Mouse (Mus musculus) midbrain, embryonic 12.5 days (tissue): Measurements from ENCODE around the gene Clint1. TPM values are rescaled to one million over a fixed set of nuclear protein-coding genes. Genes with fewer than 3 reads are reported as not detected.

ENCODE experiments used
- ATAC-seq: fragments of 200-750 bp; cut with Nextera tagmentation; 2 replicates; pipeline ENCODE4 v1.8.0; 2017; ENCODE audit warnings: low read depth, moderate TSS enrichment, moderate library complexity; ENCODE audit not compliant: low FRiP score
- H3K27ac ChIP-seq: fragments of 300-500 bp; sonication (generic); replicated peaks from 2 replicates; pipeline ENCODE4 v1.5.1; 2016; ENCODE audit warnings: mild to moderate bottlenecking
- H3K27me3 ChIP-seq: fragments of 300-500 bp; sonication (generic); 2 replicates; pipeline ENCODE4 v1.6.1; 2016; ENCODE audit warnings: mild to moderate bottlenecking
- H3K36me3 ChIP-seq: fragments of 300-500 bp; sonication (generic); 2 replicates; pipeline ENCODE4 v1.6.1; 2016
- H3K4me1 ChIP-seq: fragments of 300-500 bp; sonication (generic); 2 replicates; pipeline ENCODE4 v1.6.1; 2016
- H3K4me2 ChIP-seq: fragments of 300-500 bp; sonication (generic); replicated peaks from 2 replicates; pipeline ENCODE4 v1.6.1; 2016; ENCODE audit warnings: mild to moderate bottlenecking, moderate library complexity
- H3K4me3 ChIP-seq: fragments of 300-500 bp; sonication (generic); 2 replicates; pipeline ENCODE4 v1.5.1; 2016; ENCODE audit warnings: mild to moderate bottlenecking
- H3K9ac ChIP-seq: fragments of 300-500 bp; sonication (generic); replicated peaks from 2 replicates; pipeline ENCODE4 v1.6.1; 2016; ENCODE audit warnings: mild to moderate bottlenecking, moderate library complexity
- H3K9me3 ChIP-seq: fragments of 300-500 bp; sonication (generic); 2 replicates; pipeline ENCODE4 v1.6.1; 2016; ENCODE audit warnings: mild to moderate bottlenecking
- WGBS: fragments of 180-500 bp; shearing (Covaris S2); methylation state at CpG from one replicate; pipeline ENCODE4 v1.1.7; 2016; 5-methylcytosine and 5-hydroxymethylcytosine counted together
- polyA plus RNA-seq: library from polyadenylated mRNA; unstranded; fragments of >200 nt; fragmentation: Nextera tagmentation; extraction: Ambion mirVana; gene quantifications from 2 replicates; pipeline ENCODE4 v1.2.1, GENCODE M21; 2016

Clint1 gene
- polyA plus RNA-seq, 1 experiment from 2014 or later = 78.3 TPM

DNA sequence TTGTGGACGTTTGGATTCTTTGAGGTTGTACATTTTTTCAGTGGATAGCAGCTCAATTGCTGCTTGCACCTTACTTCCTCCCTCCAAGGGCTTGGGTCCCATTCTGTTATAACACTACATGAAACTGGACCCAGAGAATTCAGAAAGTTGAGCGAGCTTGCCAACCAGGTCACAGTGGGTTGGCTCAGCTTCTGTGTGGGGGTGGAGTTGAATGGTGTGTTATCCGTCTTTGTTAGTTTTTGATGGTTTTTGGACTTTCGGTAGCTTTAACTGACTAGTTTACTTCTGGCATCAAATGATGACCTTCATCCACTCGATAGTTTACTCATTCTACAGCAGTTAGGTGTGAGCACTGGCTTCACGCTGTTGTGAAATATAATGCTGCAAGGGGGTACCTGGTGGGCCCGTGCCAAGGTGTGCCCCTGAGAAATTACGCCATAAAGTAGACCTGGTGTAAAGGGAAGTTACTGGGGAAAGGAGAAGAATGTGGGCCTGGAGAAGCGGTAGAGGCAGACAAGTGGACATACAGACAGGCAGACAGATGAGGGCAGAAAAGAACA lies 36.7 kb downstream of the Clint1 start:
- Histone ChIP-seq H3K4me1 (peaks cover 11% of the 10 kb centered on the region; the same call in 1 of the 2 replicates), H3K27ac (no peak overlapping the region), H3K9me3 (no peaks in the 10 kb centered on the region), H3K9ac (no peak overlapping the region), H3K4me3 (no peak overlapping the region), H3K4me2 (no peak overlapping the region), H3K36me3 (peaks cover 60% of the 10 kb centered on the region), H3K27me3 (no peaks in the 10 kb centered on the region)
- WGBS = 91% methylated on average over 9 of the region's 9 CpGs
- no peak for ATAC-seq

DNA sequence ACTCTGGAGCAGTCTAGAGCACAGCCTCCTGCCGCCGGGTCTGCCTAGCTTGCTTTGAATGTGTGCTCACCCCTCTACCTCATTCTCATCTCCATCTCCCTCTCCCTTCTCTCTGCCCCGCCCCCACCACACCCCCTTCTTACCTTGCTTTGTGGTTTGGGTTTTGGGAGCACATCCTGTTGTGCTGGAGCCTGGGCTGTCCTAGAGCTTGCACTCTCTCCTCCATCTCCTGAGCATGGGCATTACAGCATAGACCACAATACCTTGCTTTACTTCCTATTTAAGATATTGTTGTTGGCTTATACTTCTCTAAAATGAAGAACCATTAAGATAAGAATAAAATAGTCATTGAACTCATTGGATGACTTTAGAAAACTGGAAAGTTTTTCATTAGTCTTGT lies 38.1 kb downstream of the Clint1 start:
- Histone ChIP-seq H3K4me3 (no peak overlapping the region), H3K9me3 (no peaks in the 10 kb centered on the region), H3K4me1 (peaks cover 11% of the 10 kb centered on the region; the same call in 1 of the 2 replicates), H3K27me3 (no peaks in the 10 kb centered on the region), H3K27ac (no peak overlapping the region), H3K36me3 (peaks cover 74% of the 10 kb centered on the region), H3K9ac (no peak overlapping the region), H3K4me2 (no peak overlapping the region)
- 81% methylated on average over 3 of the region's 3 CpGs for WGBS
- no peak for ATAC-seq

DNA sequence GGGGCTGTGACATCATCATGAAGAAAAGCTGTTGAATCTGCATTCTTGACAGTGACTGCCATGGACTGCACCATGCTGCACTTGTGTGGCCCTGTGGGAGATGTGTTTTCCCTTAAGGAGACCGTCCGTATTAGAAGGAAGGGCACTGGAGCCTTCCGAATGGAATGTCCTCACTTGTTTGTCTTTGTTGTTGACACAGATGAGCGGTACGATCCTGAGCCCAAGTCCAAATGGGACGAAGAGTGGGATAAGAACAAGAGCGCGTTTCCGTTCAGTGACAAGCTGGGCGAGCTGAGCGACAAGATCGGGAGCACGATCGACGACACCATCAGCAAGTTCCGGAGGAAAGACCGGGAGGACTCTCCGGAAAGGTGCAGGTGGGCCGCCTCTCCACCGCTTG lies 38.6 kb downstream of the Clint1 start:
- no peak for ATAC-seq
- no peak overlapping the region for H3K4me3 ChIP-seq
- no peak overlapping the region for H3K9ac ChIP-seq
- H3K27ac ChIP-seq = no peak overlapping the region
- H3K4me1 ChIP-seq = peaks cover 11% of the 10 kb centered on the region; the same call in 1 of the 2 replicates
- H3K9me3 ChIP-seq = no peaks in the 10 kb centered on the region
- H3K36me3 ChIP-seq = peaks cover 79% of the 10 kb centered on the region
- 91% methylated on average over 20 of the region's 20 CpGs for WGBS
- H3K4me2 ChIP-seq = no peak overlapping the region
- H3K27me3 ChIP-seq = no peaks in the 10 kb centered on the region

DNA sequence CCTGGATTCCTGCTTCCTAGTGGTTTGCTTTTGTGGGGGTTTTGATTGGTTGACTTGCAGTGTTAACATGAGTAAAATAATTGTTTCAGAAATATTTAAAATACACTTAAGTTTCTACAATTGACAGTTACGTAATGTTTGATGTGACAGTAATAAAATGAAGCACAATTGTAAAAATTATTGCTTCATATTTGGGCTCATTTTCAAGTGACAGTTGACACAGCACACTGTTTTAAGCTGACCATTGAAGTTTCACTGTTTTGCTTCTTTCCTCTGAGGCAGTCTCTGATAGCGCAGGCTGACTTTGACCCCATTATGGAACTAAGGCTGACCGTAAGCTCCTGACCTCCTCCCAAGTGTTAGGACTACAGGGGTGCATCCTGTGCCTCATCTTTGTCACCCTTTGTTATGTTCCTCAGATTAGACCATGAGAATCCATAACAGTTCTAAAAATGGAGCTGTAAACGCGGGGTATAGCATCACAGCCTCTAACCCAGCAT lies 41.1 kb downstream of the Clint1 start:
- H3K4me1 ChIP-seq = no peaks in the 10 kb centered on the region
- no peaks in the 10 kb centered on the region for H3K27me3 ChIP-seq
- H3K27ac ChIP-seq = no peak overlapping the region
- H3K36me3 ChIP-seq = peaks cover 74% of the 10 kb centered on the region
- no peak overlapping the region for H3K4me2 ChIP-seq
- 97% methylated on average over 5 of the region's 5 CpGs for WGBS
- H3K9me3 ChIP-seq = no peaks in the 10 kb centered on the region
- H3K4me3 ChIP-seq = no peak overlapping the region
- no peak overlapping the region for H3K9ac ChIP-seq
- no peak for ATAC-seq

DNA sequence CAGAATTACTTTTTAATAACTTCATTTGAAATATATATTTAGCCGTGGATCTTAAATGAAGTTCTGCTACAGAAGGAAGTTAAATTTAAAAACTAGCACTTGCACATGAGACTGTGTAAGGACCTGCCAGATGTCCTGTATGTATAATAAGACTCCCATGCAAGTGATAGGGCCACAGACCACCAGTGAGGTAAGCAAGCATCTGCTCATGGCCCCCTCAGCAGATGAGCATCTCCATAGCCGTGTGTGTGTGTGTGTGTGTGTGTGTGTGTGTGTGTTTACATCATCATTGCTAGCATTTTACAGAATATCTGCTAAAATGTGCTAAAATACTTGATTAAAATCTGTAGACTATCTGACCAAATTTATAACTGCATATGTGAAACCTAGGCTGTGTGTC lies 45.5 kb downstream of the Clint1 start:
- Histone ChIP-seq H3K9me3 (no peaks in the 10 kb centered on the region), H3K4me1 (no peaks in the 10 kb centered on the region), H3K4me3 (no peak overlapping the region), H3K4me2 (no peak overlapping the region), H3K27me3 (no peaks in the 10 kb centered on the region), H3K27ac (no peak overlapping the region), H3K9ac (no peak overlapping the region), H3K36me3 (peaks cover 41% of the 10 kb centered on the region)
- 92% methylated on average over 2 of the region's 2 CpGs for WGBS
- no peak for ATAC-seq

DNA sequence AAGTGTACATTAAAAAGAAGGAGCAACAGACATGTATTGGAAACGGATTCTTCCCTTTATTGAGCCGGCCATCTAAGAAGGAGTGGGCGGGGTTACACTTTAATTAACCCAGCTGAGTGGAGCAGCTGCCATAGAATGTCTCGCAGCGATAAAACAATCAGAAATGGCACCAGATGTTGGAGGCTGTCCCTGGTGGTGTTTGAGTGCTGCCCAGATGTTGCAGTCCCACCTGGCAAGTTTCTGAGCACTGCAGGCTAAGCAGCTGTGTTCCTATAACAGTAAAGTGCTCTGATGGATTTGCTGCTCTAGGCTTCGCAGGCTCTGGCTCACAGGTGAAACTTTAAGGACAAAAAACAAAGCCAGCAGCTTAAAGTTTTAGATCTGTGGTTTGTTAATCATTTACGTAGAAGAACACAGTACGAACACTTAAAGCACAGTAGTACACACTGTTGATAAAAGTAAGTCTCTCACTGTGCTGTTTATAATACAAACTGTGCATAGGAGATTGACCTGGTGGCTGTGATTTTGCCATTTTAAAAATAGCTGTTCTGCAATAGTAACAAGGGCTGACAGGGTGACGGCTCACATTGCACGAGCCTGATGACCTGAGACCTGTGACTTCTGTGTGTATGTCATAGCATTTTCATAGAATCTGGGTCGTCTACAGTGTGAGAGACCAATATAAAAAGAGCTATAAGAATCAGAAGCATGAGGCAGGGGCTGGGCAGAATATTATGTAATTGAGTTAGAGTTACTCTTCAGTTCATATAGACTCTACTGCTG lies 48.6 kb downstream of the Clint1 start:
- H3K4me1 ChIP-seq = no peaks in the 10 kb centered on the region
- no peaks in the 10 kb centered on the region for H3K27me3 ChIP-seq
- H3K4me2 ChIP-seq = no peak overlapping the region
- 77% methylated on average over 11 of the region's 11 CpGs for WGBS
- H3K9me3 ChIP-seq = no peaks in the 10 kb centered on the region
- ATAC-seq = no peak
- no peak overlapping the region for H3K4me3 ChIP-seq
- H3K36me3 ChIP-seq = peaks cover 22% of the 10 kb centered on the region
- no peak overlapping the region for H3K9ac ChIP-seq
- H3K27ac ChIP-seq = no peak overlapping the region

DNA sequence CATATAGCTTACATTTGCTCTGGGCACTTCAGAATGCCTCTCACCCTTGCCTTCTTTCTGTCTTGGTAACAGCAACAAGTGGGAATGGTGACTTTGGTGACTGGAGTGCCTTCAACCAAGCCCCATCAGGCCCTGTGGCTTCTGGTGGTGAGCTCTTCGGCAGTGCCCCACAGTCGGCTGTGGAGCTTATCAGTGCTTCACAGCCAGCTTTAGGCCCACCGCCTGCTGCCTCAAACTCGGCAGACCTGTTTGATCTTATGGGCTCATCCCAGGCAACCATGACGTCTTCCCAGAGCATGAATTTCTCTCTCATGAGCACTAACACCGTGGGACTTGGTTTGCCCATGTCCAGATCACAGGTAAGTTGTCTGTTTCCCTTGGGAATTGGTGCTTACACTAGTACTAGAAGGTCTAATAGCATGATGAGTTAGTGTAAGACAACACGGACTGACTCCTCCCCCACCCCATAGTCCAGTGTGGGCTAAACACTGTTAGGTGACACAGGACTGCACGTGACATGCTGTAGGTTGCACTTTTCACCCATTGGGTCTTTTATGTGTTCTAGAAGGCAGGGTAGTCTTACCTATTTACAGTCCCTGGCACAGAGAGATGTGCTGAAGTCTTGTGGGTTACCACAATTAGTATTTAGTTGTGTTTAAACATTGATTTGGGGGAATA lies 54.4 kb downstream of the Clint1 start:
- WGBS = 94% methylated on average over 8 of the region's 8 CpGs
- H3K27me3 ChIP-seq = no peaks in the 10 kb centered on the region
- H3K9me3 ChIP-seq = no peaks in the 10 kb centered on the region
- H3K27ac ChIP-seq = no peak overlapping the region
- peaks cover 48% of the 10 kb centered on the region for H3K36me3 ChIP-seq
- H3K4me1 ChIP-seq = no peaks in the 10 kb centered on the region
- no peak overlapping the region for H3K9ac ChIP-seq
- H3K4me2 ChIP-seq = no peak overlapping the region
- H3K4me3 ChIP-seq = no peak overlapping the region
- ATAC-seq = no peak

DNA sequence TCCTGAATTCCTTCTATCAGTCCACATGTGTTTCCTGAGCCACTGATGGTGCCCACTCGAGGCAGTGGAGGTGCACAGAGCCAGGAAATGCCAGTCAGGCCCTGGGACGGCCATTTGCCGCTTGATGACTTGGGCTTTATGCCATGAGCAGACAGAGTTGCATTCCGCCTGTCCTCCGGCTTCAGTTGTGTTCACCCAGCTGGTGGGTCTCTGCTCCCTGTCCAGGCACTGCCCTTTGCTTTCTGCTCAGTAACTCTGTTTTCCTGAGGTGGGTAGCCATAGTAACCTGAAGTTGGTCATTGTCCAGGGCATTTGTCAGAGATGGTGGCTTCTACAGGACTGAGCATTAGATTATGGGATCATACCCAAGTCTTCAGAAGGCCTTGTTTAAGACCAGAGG lies 55.5 kb downstream of the Clint1 start:
- H3K9me3 ChIP-seq = no peaks in the 10 kb centered on the region
- H3K4me3 ChIP-seq = no peak overlapping the region
- WGBS = 89% methylated on average over 5 of the region's 5 CpGs
- H3K4me2 ChIP-seq = no peak overlapping the region
- H3K27me3 ChIP-seq = no peaks in the 10 kb centered on the region
- no peak for ATAC-seq
- no peaks in the 10 kb centered on the region for H3K4me1 ChIP-seq
- peaks cover 55% of the 10 kb centered on the region for H3K36me3 ChIP-seq
- no peak overlapping the region for H3K27ac ChIP-seq
- no peak overlapping the region for H3K9ac ChIP-seq

DNA sequence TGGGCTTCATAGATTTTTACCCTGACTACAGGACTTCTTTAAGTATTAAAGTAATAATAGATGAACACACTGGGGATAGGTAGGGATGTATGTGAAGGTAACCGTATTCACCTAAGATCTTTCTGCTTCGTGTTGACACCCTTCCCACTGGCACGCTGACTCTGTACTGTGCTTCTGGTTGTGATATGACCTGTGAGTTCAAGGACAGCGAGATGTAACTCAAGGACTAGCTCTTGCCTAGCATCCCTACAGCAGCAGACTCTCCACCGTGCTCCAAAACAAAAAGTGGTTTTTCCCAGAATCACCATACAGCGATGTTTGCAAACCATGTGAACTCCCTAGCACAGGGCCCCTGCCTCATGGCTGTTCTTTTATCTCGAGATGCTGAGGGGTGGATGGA lies 56.2 kb downstream of the Clint1 start:
- H3K9ac ChIP-seq = no peak overlapping the region
- ATAC-seq = no peak
- H3K4me1 ChIP-seq = no peaks in the 10 kb centered on the region
- no peak overlapping the region for H3K4me3 ChIP-seq
- H3K9me3 ChIP-seq = no peaks in the 10 kb centered on the region
- no peak overlapping the region for H3K27ac ChIP-seq
- H3K4me2 ChIP-seq = no peak overlapping the region
- no peaks in the 10 kb centered on the region for H3K27me3 ChIP-seq
- H3K36me3 ChIP-seq = peaks cover 55% of the 10 kb centered on the region
- 90% methylated on average over 7 of the region's 7 CpGs for WGBS

DNA sequence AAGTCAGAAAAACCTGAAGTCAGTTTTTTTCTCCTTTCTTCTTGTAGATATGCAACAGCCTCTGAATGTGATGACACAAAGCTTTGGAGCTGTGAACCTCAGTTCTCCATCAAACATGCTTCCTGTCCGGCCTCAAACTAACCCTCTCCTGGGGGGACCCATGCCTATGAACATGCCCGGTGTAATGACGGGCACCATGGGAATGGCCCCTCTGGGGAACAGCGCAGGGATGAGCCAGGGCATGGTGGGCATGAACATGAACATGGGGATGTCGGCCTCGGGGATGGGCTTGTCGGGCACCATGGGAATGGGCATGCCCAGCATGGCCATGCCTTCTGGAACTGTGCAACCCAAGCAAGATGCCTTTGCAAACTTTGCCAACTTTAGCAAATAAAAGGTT lies 57.0 kb downstream of the Clint1 start:
- H3K36me3 ChIP-seq = peaks cover 47% of the 10 kb centered on the region
- H3K9me3 ChIP-seq = no peaks in the 10 kb centered on the region
- H3K4me3 ChIP-seq = no peak overlapping the region
- no peak for ATAC-seq
- no peak overlapping the region for H3K9ac ChIP-seq
- H3K27me3 ChIP-seq = no peaks in the 10 kb centered on the region
- no peak overlapping the region for H3K27ac ChIP-seq
- no peak overlapping the region for H3K4me2 ChIP-seq
- no peaks in the 10 kb centered on the region for H3K4me1 ChIP-seq
- over 99% methylated on average over 7 of the region's 7 CpGs for WGBS

DNA sequence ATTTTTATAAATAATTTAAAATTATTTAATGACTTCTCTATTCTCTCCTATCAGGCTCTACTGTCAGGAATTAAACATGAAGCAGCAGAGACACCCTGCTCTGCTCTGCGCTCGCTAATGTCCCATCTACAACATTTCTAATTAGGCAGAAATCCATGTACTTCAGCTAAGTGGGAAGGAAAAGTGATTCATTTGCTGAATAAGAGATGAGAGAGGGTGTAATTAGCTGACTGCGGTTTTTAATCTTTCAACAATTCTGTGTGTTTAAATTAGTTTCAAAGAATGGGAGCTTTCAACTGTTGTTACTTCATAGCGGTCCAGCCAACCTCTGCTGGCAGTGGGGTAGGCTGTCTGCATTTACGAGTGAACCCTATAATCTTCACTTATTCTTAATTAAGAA lies 58.9 kb downstream of the Clint1 start:
- H3K4me2 ChIP-seq = no peak overlapping the region
- no peak overlapping the region for H3K27ac ChIP-seq
- ATAC-seq = no peak
- H3K36me3 ChIP-seq = peaks cover 46% of the 10 kb centered on the region
- no peaks in the 10 kb centered on the region for H3K4me1 ChIP-seq
- no peak overlapping the region for H3K9ac ChIP-seq
- H3K9me3 ChIP-seq = no peaks in the 10 kb centered on the region
- no peaks in the 10 kb centered on the region for H3K27me3 ChIP-seq
- 90% methylated on average over 5 of the region's 5 CpGs for WGBS
- H3K4me3 ChIP-seq = no peak overlapping the region

DNA sequence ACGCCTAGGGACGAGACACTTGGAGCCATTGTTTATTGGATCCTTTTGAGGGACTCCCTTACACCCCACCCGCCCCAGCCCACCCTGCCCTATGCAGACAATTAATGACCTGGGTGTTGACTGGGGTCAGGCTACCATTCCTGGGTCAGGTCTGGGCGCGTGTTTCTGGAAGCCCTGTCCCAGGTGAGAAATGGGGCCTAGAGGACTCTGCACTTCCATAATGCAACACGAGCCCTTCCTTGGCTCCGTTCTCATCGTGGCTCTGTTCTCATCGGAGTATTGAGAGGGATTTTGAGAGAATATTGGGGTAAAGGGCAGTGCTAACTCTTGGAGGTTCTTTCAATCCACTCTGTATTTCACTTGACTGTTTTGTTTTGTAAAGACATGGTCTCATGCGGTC lies 64.3 kb downstream of the Clint1 start:
- H3K27me3 ChIP-seq = no peaks in the 10 kb centered on the region
- H3K36me3 ChIP-seq = 0 out of 2 replicates have a peak, but pooled peaks cover 8% of the 10 kb centered on the region
- H3K9me3 ChIP-seq = no peaks in the 10 kb centered on the region
- H3K4me3 ChIP-seq = no peak overlapping the region
- H3K9ac ChIP-seq = no peak overlapping the region
- no peak overlapping the region for H3K4me2 ChIP-seq
- no peak overlapping the region for H3K27ac ChIP-seq
- no peaks in the 10 kb centered on the region; the same call in 1 of the 2 replicates for H3K4me1 ChIP-seq
- no peak for ATAC-seq
- 88% methylated on average over 10 of the region's 10 CpGs for WGBS
